Mouse (Mus musculus) testis, adult 2 months (tissue): ENCODE results near the gene Gm10337.

Experiments
- CTCF ChIP-seq: fragments of 200-500 bp; IDR thresholded peaks from 2 replicates; pipeline ENCODE4 v1.5.1; 2012; ENCODE audit warnings: low read depth, mild to moderate bottlenecking, inconsistent platforms, low read length, moderate library complexity; ENCODE audit not compliant: control insufficient read depth, insufficient read depth, insufficient replicate concordance
- POLR2A ChIP-seq: fragments of 200-500 bp; IDR thresholded peaks from 2 replicates; pipeline ENCODE4 v1.6.1; 2012; ENCODE audit warnings: low read depth, mild to moderate bottlenecking, inconsistent platforms, low read length, moderate library complexity; ENCODE audit not compliant: control insufficient read depth

GRCm38 (mm10) chr15:102515791-102516190 lies 12.3 kb downstream of the Gm10337 start:
- TF ChIP-seq POLR2A (no peak), CTCF (no peak)
